Mouse (Mus musculus): ENCODE measurements at regions not wholly inside any gene's neighbourhood (a gene's known extent, or its start where the extent isn't known, plus 50 kb on each side); places are given as distances from the start of the nearest gene placed in this dataset.

GRCm38 (mm10) chr13:44019304-44019583 is 234.7 kb downstream of the Cd83 start:
- Histone ChIP-seq H3K4me1 (ENCODE audit: control insufficient read depth, insufficient read depth, low read length) (peaks cover 9% of the 10 kb centered on the region), H3K27ac (ENCODE audit: low read length) (no peak overlapping the region), H3K9ac (replicated peaks; ENCODE audit: low read depth, low read length) (no peak overlapping the region), H3K4me2 (replicated peaks; ENCODE audit: low read depth, low read length) (no peak overlapping the region), H3K4me3 (ENCODE audit: low read depth, low read length) (no peak overlapping the region), H3K9me3 (ENCODE audit: control insufficient read depth, low read depth, low read length) (no peaks in the 10 kb centered on the region), H3K36me3 (ENCODE audit: control insufficient read depth, insufficient read depth, low read length) (no peaks in the 10 kb centered on the region), H3K27me3 (ENCODE audit: control insufficient read depth, insufficient read depth, low read length) (no peaks in the 10 kb centered on the region)
- no peak for ATAC-seq (ENCODE audit: insufficient number of reproducible peaks, insufficient read depth, low FRiP score, low read depth)

DNA sequence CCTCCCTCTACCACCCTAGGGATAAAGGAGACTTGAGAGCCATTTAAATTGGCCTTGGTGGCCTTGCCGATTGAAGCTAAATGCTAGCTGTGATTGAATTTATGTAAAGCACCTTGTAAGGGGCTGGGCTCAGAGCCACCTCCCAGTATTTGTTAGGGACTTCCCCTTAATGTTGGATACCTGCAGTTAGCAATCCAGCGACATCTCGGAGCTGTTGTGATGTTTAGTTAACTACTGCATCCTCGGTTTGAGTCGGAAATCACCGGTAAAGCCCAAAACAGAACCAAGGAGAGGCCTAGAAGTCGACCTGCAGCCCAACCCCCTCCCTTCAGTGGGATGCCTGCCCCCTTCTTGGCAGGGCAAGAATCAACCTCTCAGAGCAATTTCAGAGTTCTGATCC is 236.3 kb downstream of the Cd83 start:
- 46% methylated on average over 7 of the region's 7 CpGs for WGBS
- Histone ChIP-seq H3K4me1 (ENCODE audit: control insufficient read depth, insufficient read depth, low read length) (peaks cover 13% of the 10 kb centered on the region), H3K36me3 (ENCODE audit: control insufficient read depth, insufficient read depth, low read length) (no peaks in the 10 kb centered on the region), H3K4me2 (replicated peaks; ENCODE audit: low read depth, low read length) (no peak overlapping the region), H3K27me3 (ENCODE audit: control insufficient read depth, insufficient read depth, low read length) (no peaks in the 10 kb centered on the region), H3K27ac (ENCODE audit: low read length) (no peak overlapping the region), H3K9me3 (ENCODE audit: control insufficient read depth, low read depth, low read length) (no peaks in the 10 kb centered on the region), H3K9ac (replicated peaks; ENCODE audit: low read depth, low read length) (no peak overlapping the region), H3K4me3 (ENCODE audit: low read depth, low read length) (no peak overlapping the region)
- ATAC-seq (ENCODE audit: insufficient number of reproducible peaks, insufficient read depth, low FRiP score, low read depth) = no peak

DNA sequence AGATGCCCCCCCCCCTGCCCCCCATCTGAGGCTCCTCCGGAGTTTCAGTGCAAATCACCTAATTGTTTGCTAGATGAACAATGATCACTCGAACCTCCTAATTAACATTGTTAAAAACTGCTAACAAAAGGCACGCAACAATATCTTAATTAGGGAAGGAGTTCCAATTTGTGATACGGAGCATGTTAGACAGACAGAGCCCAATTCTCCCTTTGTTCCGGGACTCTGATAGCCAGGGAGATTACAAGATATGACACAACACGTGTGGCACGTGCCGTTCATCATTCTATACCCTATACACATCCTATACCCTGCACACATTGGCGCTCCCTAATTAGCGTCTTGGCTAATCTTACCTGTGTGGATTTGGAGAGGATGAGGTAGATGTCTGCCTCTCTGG is 237.5 kb downstream of the Cd83 start:
- Histone ChIP-seq H3K9ac (replicated peaks; ENCODE audit: low read depth, low read length) (no peak overlapping the region), H3K9me3 (ENCODE audit: control insufficient read depth, low read depth, low read length) (no peaks in the 10 kb centered on the region), H3K4me1 (ENCODE audit: control insufficient read depth, insufficient read depth, low read length) (peaks cover 16% of the 10 kb centered on the region), H3K27ac (ENCODE audit: low read length) (no peak overlapping the region), H3K27me3 (ENCODE audit: control insufficient read depth, insufficient read depth, low read length) (no peaks in the 10 kb centered on the region), H3K36me3 (ENCODE audit: control insufficient read depth, insufficient read depth, low read length) (no peaks in the 10 kb centered on the region), H3K4me3 (ENCODE audit: low read depth, low read length) (no peak overlapping the region), H3K4me2 (replicated peaks; ENCODE audit: low read depth, low read length) (no peak overlapping the region)
- no peak for ATAC-seq (ENCODE audit: insufficient number of reproducible peaks, insufficient read depth, low FRiP score, low read depth)
- WGBS = 73% methylated on average over 10 of the region's 10 CpGs

- no peaks in the 10 kb centered on the region for H3K27me3 ChIP-seq (ENCODE audit: control insufficient read depth, insufficient read depth, low read length)
- no peaks in the 10 kb centered on the region for H3K36me3 ChIP-seq (ENCODE audit: control insufficient read depth, insufficient read depth, low read length)
- H3K9me3 ChIP-seq (ENCODE audit: control insufficient read depth, low read depth, low read length) = no peaks in the 10 kb centered on the region
- no peak overlapping the region for H3K4me2 ChIP-seq (replicated peaks; ENCODE audit: low read depth, low read length)
- no peak for ATAC-seq (ENCODE audit: insufficient number of reproducible peaks, insufficient read depth, low FRiP score, low read depth)
- WGBS = 44% methylated on average over 3 of the region's 3 CpGs
- H3K27ac ChIP-seq (ENCODE audit: low read length) = no peak overlapping the region
- H3K4me1 ChIP-seq (ENCODE audit: control insufficient read depth, insufficient read depth, low read length) = peaks cover 7% of the 10 kb centered on the region; the same call in 1 of the 2 replicates
- no peak overlapping the region for H3K9ac ChIP-seq (replicated peaks; ENCODE audit: low read depth, low read length)
- H3K4me3 ChIP-seq (ENCODE audit: low read depth, low read length) = no peak overlapping the region
Observed at GRCm38 (mm10) chr13:44024612-44025011, 240.0 kb downstream of the Cd83 start.

GRCm38 (mm10) chr13:44026321-44027255 is 242.0 kb downstream of the Cd83 start:
- no peak overlapping the region for H3K4me3 ChIP-seq (ENCODE audit: low read depth, low read length)
- no peak overlapping the region for H3K27ac ChIP-seq (ENCODE audit: low read length)
- no peak for ATAC-seq (ENCODE audit: insufficient number of reproducible peaks, insufficient read depth, low FRiP score, low read depth)
- H3K4me1 ChIP-seq (ENCODE audit: control insufficient read depth, insufficient read depth, low read length) = peaks cover 7% of the 10 kb centered on the region; the same call in 1 of the 2 replicates
- no peak overlapping the region for H3K9ac ChIP-seq (replicated peaks; ENCODE audit: low read depth, low read length)
- no peaks in the 10 kb centered on the region for H3K27me3 ChIP-seq (ENCODE audit: control insufficient read depth, insufficient read depth, low read length)
- no peaks in the 10 kb centered on the region for H3K36me3 ChIP-seq (ENCODE audit: control insufficient read depth, insufficient read depth, low read length)
- no peak overlapping the region for H3K4me2 ChIP-seq (replicated peaks; ENCODE audit: low read depth, low read length)
- 44% methylated on average over 26 of the region's 26 CpGs for WGBS
- H3K9me3 ChIP-seq (ENCODE audit: control insufficient read depth, low read depth, low read length) = no peaks in the 10 kb centered on the region

DNA sequence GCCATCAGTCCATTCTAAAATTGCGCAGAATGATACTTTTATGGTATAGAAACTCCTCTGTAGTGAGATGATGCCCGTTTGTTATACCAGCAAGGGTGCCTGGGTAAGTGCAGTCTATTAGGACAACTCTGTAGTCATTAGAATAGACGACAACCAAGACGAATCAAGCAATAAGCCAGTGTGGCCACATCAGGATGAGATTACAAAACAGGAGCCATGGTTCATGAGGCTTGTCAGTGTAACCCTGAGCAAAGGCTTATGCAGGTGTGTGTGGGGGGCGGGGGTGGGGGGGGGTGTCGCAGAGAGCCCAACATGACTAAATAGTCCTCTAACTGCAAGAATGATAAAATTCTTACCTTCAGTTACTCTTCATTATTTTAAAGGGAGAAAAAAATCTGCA is 243.5 kb downstream of the Cd83 start:
- Histone ChIP-seq H3K4me1 (ENCODE audit: control insufficient read depth, insufficient read depth, low read length) (peaks cover 7% of the 10 kb centered on the region; the same call in 1 of the 2 replicates), H3K4me3 (ENCODE audit: low read depth, low read length) (no peak overlapping the region), H3K9me3 (ENCODE audit: control insufficient read depth, low read depth, low read length) (no peaks in the 10 kb centered on the region), H3K9ac (replicated peaks; ENCODE audit: low read depth, low read length) (no peak overlapping the region), H3K27ac (ENCODE audit: low read length) (no peak overlapping the region), H3K27me3 (ENCODE audit: control insufficient read depth, insufficient read depth, low read length) (no peaks in the 10 kb centered on the region), H3K4me2 (replicated peaks; ENCODE audit: low read depth, low read length) (no peak overlapping the region), H3K36me3 (ENCODE audit: control insufficient read depth, insufficient read depth, low read length) (no peaks in the 10 kb centered on the region)
- WGBS = 91% methylated on average over 6 of the region's 6 CpGs
- ATAC-seq (ENCODE audit: insufficient number of reproducible peaks, insufficient read depth, low FRiP score, low read depth) = no peak

DNA sequence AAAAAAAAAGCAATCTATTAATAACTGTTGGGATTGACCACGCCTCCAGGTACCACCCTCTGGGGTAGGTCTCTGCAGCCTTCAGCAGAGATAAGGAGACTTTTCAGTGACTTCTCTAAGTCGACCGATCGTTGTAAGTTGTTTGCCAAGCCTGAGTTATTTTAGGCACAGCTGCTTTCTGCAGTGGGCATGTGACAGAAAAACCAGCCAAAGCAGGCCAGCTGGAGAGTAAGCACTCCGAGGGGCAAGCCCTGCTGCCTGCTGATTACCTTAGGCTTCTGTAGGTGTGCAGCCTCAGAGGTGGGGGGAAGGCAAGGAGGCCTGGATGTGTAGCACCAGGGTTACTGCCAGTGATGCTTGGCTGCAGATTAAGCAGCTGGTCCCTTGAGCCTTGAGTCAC is 246.0 kb downstream of the Cd83 start:
- 70% methylated on average over 5 of the region's 5 CpGs for WGBS
- no peaks in the 10 kb centered on the region for H3K27me3 ChIP-seq (ENCODE audit: control insufficient read depth, insufficient read depth, low read length)
- ATAC-seq (ENCODE audit: insufficient number of reproducible peaks, insufficient read depth, low FRiP score, low read depth) = peak; percentile 33; the same call in 1 of the 2 replicates

GRCm38 (mm10) chr13:44037774-44038294 is 253.3 kb downstream of the Cd83 start:
- Histone ChIP-seq H3K4me1 (ENCODE audit: control insufficient read depth, insufficient read depth, low read length) (peaks cover 4% of the 10 kb centered on the region; the same call in 1 of the 2 replicates), H3K4me2 (replicated peaks; ENCODE audit: low read depth, low read length) (no peak overlapping the region), H3K27ac (ENCODE audit: low read length) (no peak overlapping the region), H3K9me3 (ENCODE audit: control insufficient read depth, low read depth, low read length) (no peaks in the 10 kb centered on the region), H3K4me3 (ENCODE audit: low read depth, low read length) (no peak overlapping the region), H3K9ac (replicated peaks; ENCODE audit: low read depth, low read length) (no peak overlapping the region), H3K27me3 (ENCODE audit: control insufficient read depth, insufficient read depth, low read length) (no peaks in the 10 kb centered on the region), H3K36me3 (ENCODE audit: control insufficient read depth, insufficient read depth, low read length) (no peaks in the 10 kb centered on the region)
- WGBS = 78% methylated on average over 8 of the region's 8 CpGs
- ATAC-seq (ENCODE audit: insufficient number of reproducible peaks, insufficient read depth, low FRiP score, low read depth) = no peak

More for the DNA sequence above, 246.0 kb downstream of the Cd83 start:
- Histone ChIP-seq H3K36me3 (ENCODE audit: control insufficient read depth, insufficient read depth, low read length) (no peaks in the 10 kb centered on the region), H3K4me3 (ENCODE audit: low read depth, low read length) (no peak overlapping the region), H3K4me2 (replicated peaks; ENCODE audit: low read depth, low read length) (no peak overlapping the region), H3K4me1 (ENCODE audit: control insufficient read depth, insufficient read depth, low read length) (0 out of 2 replicates have a peak, but pooled peaks cover 3% of the 10 kb centered on the region), H3K9ac (replicated peaks; ENCODE audit: low read depth, low read length) (no peak overlapping the region), H3K9me3 (ENCODE audit: control insufficient read depth, low read depth, low read length) (no peaks in the 10 kb centered on the region), H3K27ac (ENCODE audit: low read length) (no peak overlapping the region)

Data from stomach, embryonic 14.5 days (tissue).